Mouse (Mus musculus) midbrain, embryonic 16.5 days (tissue): ENCODE measurements around the gene BC025920. TPM values are rescaled to one million over a fixed set of nuclear protein-coding genes. Genes with fewer than 3 reads are reported as not detected.

Source experiments
- ATAC-seq: fragments of 200-750 bp; cut with Nextera tagmentation; 2 replicates; pipeline ENCODE4 v1.8.0; 2017; ENCODE audit warnings: moderate TSS enrichment
- H3K27ac ChIP-seq: fragments of 300-500 bp; sonication (generic); 2 replicates; pipeline ENCODE4 v1.5.1; 2014; ENCODE audit warnings: mild to moderate bottlenecking, low read length, mixed read lengths
- H3K27me3 ChIP-seq: fragments of 300-500 bp; sonication (generic); 2 replicates; pipeline ENCODE4 v1.6.1; 2014; ENCODE audit warnings: low read depth, low read length, mixed read lengths; ENCODE audit not compliant: control insufficient read depth, insufficient read depth
- H3K36me3 ChIP-seq: fragments of 300-500 bp; sonication (generic); 2 replicates; pipeline ENCODE4 v1.6.1; 2014; ENCODE audit warnings: mild to moderate bottlenecking, low read length, moderate library complexity, mixed read lengths; ENCODE audit not compliant: control insufficient read depth, insufficient read depth
- H3K4me1 ChIP-seq: fragments of 300-500 bp; sonication (generic); 2 replicates; pipeline ENCODE4 v1.6.1; 2014; ENCODE audit warnings: mild to moderate bottlenecking, low read length, mixed read lengths; ENCODE audit not compliant: control insufficient read depth, insufficient read depth
- H3K4me2 ChIP-seq: fragments of 300-500 bp; sonication (generic); 2 replicates; pipeline ENCODE4 v1.6.1; 2014; ENCODE audit warnings: mild to moderate bottlenecking, low read length, mixed read lengths
- H3K4me3 ChIP-seq: fragments of 300-500 bp; sonication (generic); 2 replicates; pipeline ENCODE4 v1.5.1; 2014; ENCODE audit warnings: low read depth, mild to moderate bottlenecking, low read length, moderate library complexity, mixed read lengths
- H3K9ac ChIP-seq: fragments of 300-500 bp; sonication (generic); 2 replicates; pipeline ENCODE4 v1.6.1; 2014; ENCODE audit warnings: low read depth, low read length, mixed read lengths
- H3K9me3 ChIP-seq: fragments of 300-500 bp; sonication (generic); replicated peaks from 2 replicates; pipeline ENCODE4 v1.6.1; 2014; ENCODE audit warnings: mild to moderate bottlenecking, low read length, mixed read lengths; ENCODE audit not compliant: control insufficient read depth, poor library complexity, severe bottlenecking
- WGBS: fragments of 180-500 bp; shearing (Covaris S2); extraction: QIAGEN DNeasy Blood & Tissue Kit; methylation state at CpG from one replicate; pipeline ENCODE4 v1.1.7; 2014; 5-methylcytosine and 5-hydroxymethylcytosine counted together
- polyA plus RNA-seq: library from polyadenylated mRNA; unstranded; fragments of >200 nt; fragmentation: Nextera tagmentation; extraction: Ambion mirVana; gene quantifications from 2 replicates; pipeline ENCODE4 v1.2.1, GENCODE M21; 2015

Gene BC025920
- 1.9 and 2.0 TPM in 2 replicates for polyA plus RNA-seq

DNA sequence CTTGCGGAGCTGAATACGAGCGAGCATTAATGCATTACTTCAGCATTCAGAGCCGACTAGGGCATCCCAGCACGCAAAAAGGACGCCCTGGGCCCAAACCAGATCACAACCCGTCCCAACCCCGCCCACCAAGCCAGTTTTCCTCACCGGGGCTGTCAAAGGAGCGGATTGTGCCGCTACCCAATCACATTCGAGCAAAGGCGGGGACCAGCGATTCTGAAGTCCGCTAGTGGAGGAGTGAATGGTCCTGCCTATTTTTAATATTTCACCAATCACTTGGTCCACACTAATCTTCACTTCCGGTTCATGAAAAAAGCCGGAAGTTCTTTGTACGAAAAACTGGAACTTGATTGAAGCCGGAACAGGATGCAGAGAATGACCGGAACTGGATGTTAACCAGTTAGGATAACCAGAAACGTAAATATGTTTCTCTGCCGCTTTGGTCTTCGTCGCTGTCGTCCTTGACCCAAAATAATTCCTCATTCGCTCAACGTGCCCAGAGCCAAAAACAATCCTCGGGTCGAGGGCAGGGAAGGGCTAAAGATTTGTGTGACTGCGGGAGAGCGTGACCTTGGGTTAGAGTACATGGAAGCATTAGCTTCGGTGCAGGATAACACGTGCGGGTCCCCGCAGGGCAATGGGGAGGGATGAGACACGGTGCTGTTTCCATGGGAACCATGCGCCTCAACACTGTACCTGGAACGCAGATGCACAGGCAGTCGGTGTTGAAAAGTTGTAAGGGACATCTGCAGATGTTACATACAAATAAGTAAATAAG is at the start of gene BC025920:
Gene BC025920, plus strand, starts transcription at position 297 of the 778 bp plus-strand sequence.
- Histone ChIP-seq H3K9me3 (no peaks in the 10 kb centered on the region), H3K27ac (peak within 1 kb of the TSS; percentile 90), H3K27me3 (peaks cover 3% of the 10 kb centered on the region; the same call in 1 of the 2 replicates), H3K4me3 (peak within 1 kb of the TSS; percentile 58), H3K4me1 (peaks cover 19% of the 10 kb centered on the region), H3K9ac (peak within 1 kb of the TSS; percentile 81), H3K4me2 (peak within 1 kb of the TSS; percentile 92), H3K36me3 (no peaks in the 10 kb centered on the region)
- peak; percentile 89 for ATAC-seq
- WGBS: under 1% methylated on average over 39 of the region's 39 CpGs

GRCm38 (mm10) chr10:81556282-81556681 is 49.8 kb upstream of the BC025920 start:
- Histone ChIP-seq H3K27ac (no peak overlapping the region), H3K9ac (no peak overlapping the region), H3K4me3 (no peak overlapping the region), H3K27me3 (no peaks in the 10 kb centered on the region), H3K4me2 (no peak overlapping the region), H3K4me1 (peaks cover 11% of the 10 kb centered on the region), H3K9me3 (no peaks in the 10 kb centered on the region), H3K36me3 (no peaks in the 10 kb centered on the region)
- ATAC-seq: no peak
- 74% methylated on average over 3 of the region's 3 CpGs for WGBS

DNA sequence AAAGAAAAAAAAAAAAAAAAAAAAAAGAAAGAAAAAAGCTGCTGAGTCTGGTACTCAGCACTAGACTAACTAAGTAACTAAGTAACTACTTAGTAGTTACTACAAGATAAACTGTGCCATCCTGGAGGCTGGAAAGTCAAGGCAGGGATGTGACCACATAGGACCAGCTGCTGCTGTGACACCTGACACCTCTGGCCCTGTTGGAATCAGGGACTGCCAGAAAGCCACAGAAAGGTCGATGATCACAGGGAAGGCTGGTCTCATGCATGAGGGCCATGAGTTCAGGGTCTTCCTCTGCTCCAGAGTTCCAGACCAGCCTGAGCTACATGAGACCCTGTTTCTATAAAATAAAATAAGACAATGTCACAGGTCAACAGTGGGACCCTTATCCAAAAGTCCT is 48.6 kb upstream of the BC025920 start:
- WGBS: 58% methylated on average over 1 of the region's 1 CpGs

GRCm38 (mm10) chr10:81559163-81559626 is 46.9 kb upstream of the BC025920 start, which contains the start of gene Aes:
Gene Aes (plus strand): TSS chr10:81559488.
- no peaks in the 10 kb centered on the region for H3K36me3 ChIP-seq
- H3K27ac ChIP-seq: peak within 1 kb of the TSS; percentile 87
- H3K9ac ChIP-seq: peak within 1 kb of the TSS; percentile 100
- H3K4me2 ChIP-seq: peak within 1 kb of the TSS; percentile 82
- no peaks in the 10 kb centered on the region for H3K9me3 ChIP-seq
- peak; percentile 57 for ATAC-seq
- peak within 1 kb of the TSS; percentile 89 for H3K4me3 ChIP-seq
- H3K4me1 ChIP-seq: peaks cover 33% of the 10 kb centered on the region
- under 1% methylated on average over 34 of the region's 53 CpGs for WGBS
- no peaks in the 10 kb centered on the region for H3K27me3 ChIP-seq

More for the DNA sequence above, 48.6 kb upstream of the BC025920 start:
- H3K36me3 ChIP-seq: no peaks in the 10 kb centered on the region
- no peaks in the 10 kb centered on the region for H3K27me3 ChIP-seq
- peaks cover 18% of the 10 kb centered on the region for H3K4me1 ChIP-seq
- no peak overlapping the region for H3K27ac ChIP-seq
- no peak overlapping the region for H3K4me3 ChIP-seq
- ATAC-seq: no peak
- no peaks in the 10 kb centered on the region for H3K9me3 ChIP-seq
- no peak overlapping the region for H3K9ac ChIP-seq
- H3K4me2 ChIP-seq: no peak overlapping the region

GRCm38 (mm10) chr10:81559627-81560539 is 46.2 kb upstream of the BC025920 start:
- Histone ChIP-seq H3K4me2 (peak overlapping the region; percentile 82), H3K27me3 (no peaks in the 10 kb centered on the region), H3K4me3 (peak overlapping the region; percentile 89), H3K4me1 (peaks cover 33% of the 10 kb centered on the region), H3K27ac (peak overlapping the region; percentile 87), H3K9me3 (no peaks in the 10 kb centered on the region), H3K9ac (peak overlapping the region; percentile 100), H3K36me3 (peaks cover 3% of the 10 kb centered on the region; the same call in 1 of the 2 replicates)
- ATAC-seq: peak; percentile 40
- 1% methylated on average over 25 of the region's 36 CpGs for WGBS

- H3K9ac ChIP-seq: peak overlapping the region; percentile 100
- no peak; the same call in 1 of the 2 replicates for ATAC-seq
- H3K9me3 ChIP-seq: no peaks in the 10 kb centered on the region
- peaks cover 3% of the 10 kb centered on the region for H3K27me3 ChIP-seq
- H3K36me3 ChIP-seq: peaks cover 12% of the 10 kb centered on the region; the same call in 1 of the 2 replicates
- H3K4me2 ChIP-seq: peak overlapping the region; percentile 82
- H3K4me1 ChIP-seq: peaks cover 33% of the 10 kb centered on the region
- WGBS: 36% methylated on average over 16 of the region's 16 CpGs
- peak overlapping the region; percentile 89 for H3K4me3 ChIP-seq
- H3K27ac ChIP-seq: no peak overlapping the region; the same call in none of the 2 replicates
These were observed 45.2 kb upstream of the BC025920 start for GRCm38 (mm10) chr10:81560719-81561459.

DNA sequence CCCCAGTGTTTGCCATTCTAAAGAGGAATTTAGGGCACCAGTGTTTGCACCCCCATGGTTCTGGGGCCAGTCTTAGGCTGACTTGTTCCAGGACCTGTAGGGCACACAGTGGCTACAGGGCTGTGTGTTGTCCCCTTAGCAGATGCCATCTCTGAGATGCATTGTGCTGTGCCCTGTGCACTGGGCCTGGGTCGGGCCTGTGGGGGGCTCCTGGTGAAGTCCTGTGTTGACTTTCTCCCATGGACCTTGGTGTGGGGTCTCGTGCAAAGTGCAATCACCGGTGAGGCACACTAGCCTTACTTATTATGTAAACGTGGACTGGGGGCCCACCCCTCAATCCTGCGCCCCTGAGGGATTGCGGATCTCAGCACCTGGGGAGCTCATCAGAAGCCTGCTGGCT is 43.7 kb upstream of the BC025920 start:
- Histone ChIP-seq H3K27ac (no peak overlapping the region), H3K4me1 (peaks cover 33% of the 10 kb centered on the region), H3K9me3 (no peaks in the 10 kb centered on the region), H3K9ac (no peak overlapping the region), H3K4me2 (peak overlapping the region; percentile 3; the same call in 1 of the 2 replicates), H3K36me3 (peaks cover 14% of the 10 kb centered on the region; the same call in 1 of the 2 replicates), H3K27me3 (peaks cover 6% of the 10 kb centered on the region), H3K4me3 (no peak overlapping the region)
- WGBS: 78% methylated on average over 6 of the region's 6 CpGs
- no peak for ATAC-seq

- no peak overlapping the region for H3K27ac ChIP-seq
- H3K4me1 ChIP-seq: peaks cover 36% of the 10 kb centered on the region
- H3K4me2 ChIP-seq: no peak overlapping the region; the same call in 1 of the 2 replicates
- H3K4me3 ChIP-seq: peak overlapping the region; percentile 11; the same call in 1 of the 2 replicates
- H3K27me3 ChIP-seq: peaks cover 6% of the 10 kb centered on the region
- H3K9ac ChIP-seq: 0 out of 2 replicates have a peak overlapping the region, but pooled peaks have one; percentile 14
- H3K9me3 ChIP-seq: no peaks in the 10 kb centered on the region
- 50% methylated on average over 6 of the region's 6 CpGs for WGBS
- no peak for ATAC-seq
- H3K36me3 ChIP-seq: peaks cover 14% of the 10 kb centered on the region; the same call in 1 of the 2 replicates
These were observed 42.6 kb upstream of the BC025920 start for GRCm38 (mm10) chr10:81563481-81563880.
